Mouse (Mus musculus): ENCODE results near the gene Hba-a2. TPM values are rescaled to one million over a fixed set of nuclear protein-coding genes. Genes with fewer than 3 reads are reported as not detected.
"Not testable (repeated sequence)": the region's sequence is repeated elsewhere in the genome, so short reads cannot be mapped to it uniquely, and the experiment has no call there.

Gene Hba-a2
- total RNA-seq, 2 experiments from 2014 or later: 143,341 to 268,423 TPM

DNA sequence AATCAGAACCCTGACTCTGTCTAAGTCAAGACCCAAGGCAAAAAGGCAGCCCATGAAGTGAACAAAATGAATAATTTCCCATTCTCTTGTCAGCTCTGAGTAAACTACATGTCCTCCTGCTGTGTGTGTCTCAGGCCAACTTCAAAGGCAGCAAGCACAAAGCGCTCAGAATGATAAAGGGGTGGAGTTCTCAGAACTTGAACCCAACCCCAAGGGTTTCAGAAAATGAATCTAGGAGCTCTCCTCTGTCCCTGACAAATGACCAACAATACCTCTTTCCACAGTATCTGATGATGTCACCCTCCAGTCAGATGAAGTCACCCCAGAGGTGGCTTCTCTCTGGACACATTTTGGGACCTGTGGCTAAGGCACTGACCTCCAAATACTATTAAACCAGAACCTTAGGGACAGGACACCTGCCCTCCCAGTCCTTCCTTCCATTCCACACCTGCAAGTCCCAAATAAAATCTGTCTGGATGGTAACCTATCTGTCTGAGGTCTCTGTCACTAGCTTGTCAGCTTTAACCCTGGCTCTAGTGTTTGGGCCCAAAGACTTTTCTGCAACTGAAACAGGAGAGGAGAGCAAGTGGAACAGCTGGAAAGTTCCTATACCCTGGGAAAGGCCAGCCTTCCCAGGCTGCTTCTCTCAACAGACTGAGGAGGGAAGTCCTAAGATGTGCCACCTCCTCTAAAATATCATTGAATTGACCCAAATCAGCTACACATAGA is 14.7 kb upstream of the Hba-a2 start:
- ATAC-seq (replicated peaks; ENCODE audit: low FRiP score, poor library complexity, severe bottlenecking): no peak

GRCm38 (mm10) chr11:32283091-32283777 is 13.1 kb upstream of the Hba-a2 start, which contains the start of gene Hba-a1:
Gene Hba-a1 (plus strand): TSS chr11:32283511.
- peak; percentile 41 for ATAC-seq (replicated peaks; ENCODE audit: low FRiP score, poor library complexity, severe bottlenecking)

GRCm38 (mm10) chr11:32284582-32284981 is 11.7 kb upstream of the Hba-a2 start:
- peak; percentile 25 for ATAC-seq (replicated peaks; ENCODE audit: low FRiP score, poor library complexity, severe bottlenecking)

- ATAC-seq (replicated peaks; ENCODE audit: low FRiP score, poor library complexity, severe bottlenecking): peak; percentile 25
Observed at GRCm38 (mm10) chr11:32285031-32285775, 11.1 kb upstream of the Hba-a2 start.

DNA sequence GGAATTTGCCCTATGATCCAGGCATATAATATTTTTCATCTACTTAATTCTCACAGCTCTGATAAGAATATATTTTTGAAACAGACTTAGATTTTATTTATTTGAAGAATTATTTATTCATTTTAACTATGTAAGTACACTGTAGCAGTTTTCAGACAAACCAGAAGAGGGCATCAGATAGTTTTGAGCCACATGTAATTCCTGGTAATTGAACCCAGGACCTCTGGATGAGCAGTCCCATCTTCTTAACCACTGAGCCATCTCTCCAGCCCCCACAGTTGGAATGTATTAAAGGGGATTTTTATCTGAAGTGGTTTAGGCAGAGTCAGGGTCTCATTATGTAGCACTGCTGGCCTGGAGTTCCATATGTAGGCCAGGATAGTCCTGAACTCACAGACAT is 10.4 kb upstream of the Hba-a2 start:
- ATAC-seq (replicated peaks; ENCODE audit: low FRiP score, poor library complexity, severe bottlenecking): not testable (repeated sequence)

DNA sequence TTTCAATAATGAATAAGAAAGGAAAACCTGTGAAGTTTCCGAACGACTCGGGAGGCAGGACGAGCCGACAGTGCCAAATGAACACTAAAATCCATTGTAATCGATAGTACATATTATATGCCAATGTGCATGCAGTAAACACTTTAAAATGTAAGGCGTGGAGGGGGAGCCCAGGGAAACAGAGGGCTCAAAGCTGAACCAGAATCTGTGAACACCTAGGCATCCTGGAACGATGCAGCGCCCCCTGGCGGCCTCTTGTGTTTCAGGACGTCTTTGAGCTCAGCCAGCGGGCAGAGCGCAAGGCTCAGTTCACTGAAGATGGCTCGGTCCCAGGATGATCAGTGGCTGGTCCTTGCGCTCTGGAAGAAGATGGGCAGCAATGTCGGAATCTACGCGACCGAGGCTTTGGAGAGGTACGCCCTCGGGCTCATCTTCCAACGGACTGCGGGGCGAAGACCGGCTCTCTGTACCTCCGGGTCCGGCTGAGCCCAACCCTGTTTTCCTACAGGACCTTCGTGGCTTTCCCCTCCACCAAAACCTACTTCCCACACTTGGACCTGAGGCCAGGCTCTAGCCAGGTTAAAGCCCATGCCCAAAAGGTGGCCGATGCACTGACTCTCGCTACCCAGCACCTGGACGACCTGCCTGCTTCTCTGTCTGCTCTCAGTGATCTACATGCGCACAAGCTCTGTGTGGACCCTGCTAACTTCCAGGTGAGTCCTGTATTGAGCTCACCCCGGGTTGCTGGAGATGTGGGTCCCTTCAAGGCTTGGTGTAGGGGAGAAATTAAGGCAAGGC is 9.4 kb upstream of the Hba-a2 start, which contains the start of gene Hbq1b:
Gene Hbq1b, plus strand, starts transcription at position 271 of the 798 bp plus-strand sequence.
- ATAC-seq (replicated peaks; ENCODE audit: low FRiP score, poor library complexity, severe bottlenecking): peak; percentile 10

- ATAC-seq (replicated peaks; ENCODE audit: low FRiP score, poor library complexity, severe bottlenecking): no peak
Observed at GRCm38 (mm10) chr11:32287493-32287825, 8.8 kb upstream of the Hba-a2 start.

DNA sequence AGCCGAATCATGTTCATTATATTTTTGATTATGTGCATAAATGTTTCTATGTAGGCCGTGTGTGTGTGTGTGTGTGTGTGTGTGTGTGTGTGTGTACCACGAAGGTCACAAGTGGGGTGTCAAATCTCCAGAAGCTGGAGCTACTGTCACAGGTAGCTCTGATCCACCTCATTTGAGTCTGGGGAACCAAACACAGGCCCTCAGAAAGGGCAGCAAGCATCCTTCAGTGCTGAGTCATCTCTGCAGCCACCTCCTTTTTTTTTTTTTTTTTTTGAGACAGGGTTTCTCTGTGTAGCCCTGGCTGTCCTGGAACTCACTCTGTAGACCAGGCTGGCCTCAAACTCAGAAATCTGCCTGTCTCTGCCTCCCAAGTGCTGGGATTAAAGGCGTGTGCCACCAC is 3.5 kb upstream of the Hba-a2 start:
- ATAC-seq (replicated peaks; ENCODE audit: low FRiP score, poor library complexity, severe bottlenecking): not testable (repeated sequence)

- ATAC-seq (replicated peaks; ENCODE audit: low FRiP score, poor library complexity, severe bottlenecking): peak; percentile 17
Observed at GRCm38 (mm10) chr11:32293479-32293878, 2.8 kb upstream of the Hba-a2 start.

DNA sequence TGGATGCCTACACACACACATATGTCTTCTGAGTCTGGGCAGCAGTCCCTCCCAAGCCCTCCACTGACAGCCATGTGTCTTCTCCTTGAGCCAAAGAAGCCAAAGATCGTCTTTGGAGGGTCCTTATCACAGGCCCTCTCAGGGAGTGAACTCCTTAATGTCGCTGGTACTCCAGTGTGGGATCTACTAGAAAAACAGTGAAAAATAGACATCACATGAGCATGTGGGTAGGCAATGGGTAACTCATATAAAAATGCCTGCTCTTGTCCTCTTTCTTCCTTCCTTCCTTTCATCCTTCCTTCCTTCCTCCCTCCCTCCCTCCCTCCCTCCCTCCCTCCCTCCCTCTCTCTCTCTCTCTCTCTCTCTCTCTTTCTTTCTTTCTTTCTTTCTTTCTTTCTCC is 1.1 kb downstream of the Hba-a2 start:
- ATAC-seq (replicated peaks; ENCODE audit: low FRiP score, poor library complexity, severe bottlenecking): peak; percentile 21

- ATAC-seq (replicated peaks; ENCODE audit: low FRiP score, poor library complexity, severe bottlenecking): peak; percentile 19
Observed at GRCm38 (mm10) chr11:32297866-32298531, 1.7 kb downstream of the Hba-a2 start.

GRCm38 (mm10) chr11:32298532-32298918 is 2.2 kb downstream of the Hba-a2 start:
- no peak for ATAC-seq (replicated peaks; ENCODE audit: low FRiP score, poor library complexity, severe bottlenecking)

DNA sequence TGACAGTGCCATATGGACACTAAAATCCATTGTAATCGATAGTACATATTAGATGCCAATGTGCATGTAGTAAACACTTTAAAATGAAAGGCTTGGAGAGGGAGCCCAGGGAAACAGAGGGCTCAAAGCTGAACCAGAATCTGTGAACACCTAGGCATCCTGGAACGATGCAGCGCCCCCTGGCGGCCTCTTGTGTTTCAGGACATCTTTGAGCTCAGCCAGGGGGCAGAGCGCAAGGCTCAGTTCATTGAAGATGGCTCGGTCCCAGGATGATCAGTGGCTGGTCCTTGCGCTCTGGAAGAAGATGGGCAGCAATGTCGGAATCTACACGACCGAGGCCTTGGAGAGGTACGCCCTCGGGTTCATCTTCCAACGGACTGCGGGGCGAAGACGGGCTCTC is 3.6 kb downstream of the Hba-a2 start, which contains the start of gene Hbq1a:
Gene Hbq1a, plus strand, starts transcription at position 205 of the 400 bp plus-strand sequence.
- peak; percentile 10 for ATAC-seq (replicated peaks; ENCODE audit: low FRiP score, poor library complexity, severe bottlenecking)

GRCm38 (mm10) chr11:32300279-32301267 is 4.3 kb downstream of the Hba-a2 start:
- ATAC-seq (replicated peaks; ENCODE audit: low FRiP score, poor library complexity, severe bottlenecking): no peak

- ATAC-seq (replicated peaks; ENCODE audit: low FRiP score, poor library complexity, severe bottlenecking): no peak
Observed at GRCm38 (mm10) chr11:32301506-32301905, 5.2 kb downstream of the Hba-a2 start.

GRCm38 (mm10) chr11:32302824-32303419 is 6.6 kb downstream of the Hba-a2 start:
- no peak for ATAC-seq (replicated peaks; ENCODE audit: low FRiP score, poor library complexity, severe bottlenecking)

- no peak for ATAC-seq (replicated peaks; ENCODE audit: low FRiP score, poor library complexity, severe bottlenecking)
Observed at GRCm38 (mm10) chr11:32303455-32303854, 7.2 kb downstream of the Hba-a2 start.

DNA sequence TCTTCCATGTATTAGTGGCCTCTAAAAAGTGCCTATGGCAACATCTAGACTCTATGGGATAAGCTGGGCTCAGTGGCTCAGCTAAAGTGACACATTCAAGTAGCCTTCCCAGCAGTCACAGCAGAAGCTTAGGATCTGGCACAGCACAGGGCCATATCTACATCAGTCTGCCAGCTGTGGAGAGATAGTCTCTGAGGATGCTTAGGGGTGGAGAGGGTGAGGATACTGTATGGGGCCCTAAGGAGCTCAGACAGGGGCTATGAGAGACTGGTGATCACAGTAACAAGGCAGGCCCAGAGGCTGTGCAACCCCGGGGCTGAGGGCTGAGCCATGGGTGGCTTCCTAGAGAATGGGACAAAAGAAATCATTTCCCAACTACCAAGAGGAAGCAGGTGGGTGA is 10.7 kb downstream of the Hba-a2 start:
- 0 out of 2 replicates have a peak, but pooled peaks have one; percentile 24 for ATAC-seq (replicated peaks; ENCODE audit: low FRiP score, poor library complexity, severe bottlenecking)
